Mouse (Mus musculus): ENCODE data around the gene Adgrl3.

Adgrl3 gene

GRCm38 (mm10) chr5:81225486-81225885 lies 205.5 kb downstream of the Adgrl3 start:
- DNase-seq (ENCODE audit: low spot score in 2 of 2): no peak

- DNase-seq (ENCODE audit: low spot score in 2 of 2): no peak
These were observed 207.3 kb downstream of the Adgrl3 start for GRCm38 (mm10) chr5:81227256-81227655.

- no peak for DNase-seq (ENCODE audit: low spot score in 2 of 2)
These were observed 228.8 kb downstream of the Adgrl3 start for GRCm38 (mm10) chr5:81248724-81249123.

- peak; percentile 20 to 43 for DNase-seq (ENCODE audit: low spot score in 2 of 2)
These were observed 236.2 kb downstream of the Adgrl3 start for GRCm38 (mm10) chr5:81256091-81256490.

GRCm38 (mm10) chr5:81269689-81270088 lies 249.8 kb downstream of the Adgrl3 start:
- no peak for DNase-seq (ENCODE audit: low spot score in 2 of 2)

- no peak for DNase-seq (ENCODE audit: low spot score in 2 of 2)
These were observed 255.6 kb downstream of the Adgrl3 start for GRCm38 (mm10) chr5:81275346-81276047.

GRCm38 (mm10) chr5:81279246-81279645 lies 259.3 kb downstream of the Adgrl3 start:
- no peak for DNase-seq (ENCODE audit: low spot score in 2 of 2)

GRCm38 (mm10) chr5:81285643-81286042 lies 265.7 kb downstream of the Adgrl3 start:
- no peak for DNase-seq (ENCODE audit: low spot score in 2 of 2)

- no peak for DNase-seq (ENCODE audit: low spot score in 2 of 2)
These were observed 281.9 kb downstream of the Adgrl3 start for GRCm38 (mm10) chr5:81301874-81302273.

GRCm38 (mm10) chr5:81317406-81318112 lies 297.6 kb downstream of the Adgrl3 start:
- no peak for DNase-seq (ENCODE audit: low spot score in 2 of 2)

- no peak for DNase-seq (ENCODE audit: low spot score in 2 of 2)
These were observed 301.5 kb downstream of the Adgrl3 start for GRCm38 (mm10) chr5:81321276-81321934.

GRCm38 (mm10) chr5:81322064-81322463 lies 302.1 kb downstream of the Adgrl3 start:
- DNase-seq (ENCODE audit: low spot score in 2 of 2): no peak

GRCm38 (mm10) chr5:81326916-81327315 lies 307.0 kb downstream of the Adgrl3 start:
- DNase-seq (ENCODE audit: low spot score in 2 of 2): no peak

GRCm38 (mm10) chr5:81327392-81327791 lies 307.5 kb downstream of the Adgrl3 start:
- DNase-seq (ENCODE audit: low spot score in 2 of 2): no peak

GRCm38 (mm10) chr5:81329571-81329971 lies 309.6 kb downstream of the Adgrl3 start:
- no peak for DNase-seq (ENCODE audit: low spot score in 2 of 2)

- no peak for DNase-seq (ENCODE audit: low spot score in 2 of 2)
These were observed 324.4 kb downstream of the Adgrl3 start for GRCm38 (mm10) chr5:81344330-81344729.

- DNase-seq (ENCODE audit: low spot score in 2 of 2): no peak
These were observed 325.1 kb downstream of the Adgrl3 start for GRCm38 (mm10) chr5:81345096-81345435.

GRCm38 (mm10) chr5:81345436-81346131 lies 325.6 kb downstream of the Adgrl3 start:
- no peak for DNase-seq (ENCODE audit: low spot score in 2 of 2)

- DNase-seq (ENCODE audit: low spot score in 2 of 2): no peak
These were observed 327.6 kb downstream of the Adgrl3 start for GRCm38 (mm10) chr5:81347571-81347970.

GRCm38 (mm10) chr5:81359560-81359959 lies 339.6 kb downstream of the Adgrl3 start:
- DNase-seq (ENCODE audit: low spot score in 2 of 2): peak in 1 of 2 experiments; percentile 31

- no peak for DNase-seq (ENCODE audit: low spot score in 2 of 2)
These were observed 344.3 kb downstream of the Adgrl3 start for GRCm38 (mm10) chr5:81364198-81364643.

GRCm38 (mm10) chr5:81365250-81365649 lies 345.3 kb downstream of the Adgrl3 start:
- DNase-seq (ENCODE audit: low spot score in 2 of 2): no peak

Measured in right cerebral cortex, adult 2 months (tissue).